Mouse (Mus musculus) spleen, adult 2 months (tissue): Measurements from ENCODE around the gene Maml3. TPM values are rescaled to one million over a fixed set of nuclear protein-coding genes. Genes with fewer than 3 reads are reported as not detected.

Experiments
- DNase-seq, 2 experiments: peaks; one replicate each; pipeline versions ENCODE4 v3.0.0 to v3.0.0-alpha.2; 2012 to 2021; ENCODE audit warnings: low spot score in 2 of 2, low read depth in 1 of 2
- H3K27ac ChIP-seq: fragments of 200-500 bp; 2 replicates; pipeline ENCODE4 v1.5.1; 2012; ENCODE audit warnings: low read length, inconsistent platforms; ENCODE audit not compliant: insufficient read depth
- H3K27me3 ChIP-seq: fragments of 200-500 bp; 2 replicates; pipeline ENCODE4 v1.6.1; 2012; ENCODE audit warnings: mild to moderate bottlenecking, moderate library complexity, low read length, inconsistent platforms; ENCODE audit not compliant: control insufficient read depth, insufficient read depth
- H3K36me3 ChIP-seq: fragments of 200-500 bp; 2 replicates; pipeline ENCODE4 v1.6.1; 2012; ENCODE audit warnings: mild to moderate bottlenecking, low read length, inconsistent platforms; ENCODE audit not compliant: control insufficient read depth, insufficient read depth
- H3K4me1 ChIP-seq: fragments of 200-500 bp; 2 replicates; pipeline ENCODE4 v1.6.1; 2011; ENCODE audit warnings: inconsistent platforms; ENCODE audit not compliant: control insufficient read depth, insufficient read depth, insufficient read length
- H3K4me3 ChIP-seq: fragments of 200-500 bp; 2 replicates; pipeline ENCODE4 v1.5.1; 2011; ENCODE audit warnings: mild to moderate bottlenecking, inconsistent platforms; ENCODE audit not compliant: insufficient read depth, insufficient read length; ENCODE audit errors: extremely low read depth
- CTCF ChIP-seq: fragments of 200-500 bp; IDR thresholded peaks from 2 replicates; pipeline ENCODE4 v1.5.1; 2011; ENCODE audit warnings: mild to moderate bottlenecking, inconsistent platforms; ENCODE audit not compliant: insufficient read depth, insufficient read length, insufficient replicate concordance; ENCODE audit errors: extremely low read depth
- POLR2A ChIP-seq: fragments of 200-500 bp; IDR thresholded peaks from 2 replicates; pipeline ENCODE4 v1.6.1; 2011; ENCODE audit warnings: low read depth, low read length, inconsistent platforms
- WGBS: fragments of 180-500 bp; shearing (Covaris S2); methylation state at CpG from one replicate; pipeline ENCODE4 v1.1.7; 2018; 5-methylcytosine and 5-hydroxymethylcytosine counted together
- polyA plus RNA-seq: library from polyadenylated mRNA; depleted of rRNA; stranded (reverse); fragments of >200 nt; gene quantifications from 2 replicates; pipeline ENCODE4 v1.2.3, GENCODE M21; 2012

The Maml3 gene
- polyA plus RNA-seq, 1 experiment: 2.7 TPM

- 1% methylated on average over 27 of the region's 27 CpGs for WGBS
- peak; percentile 15 to 43 for DNase-seq
- H3K27me3 ChIP-seq: no peaks in the 10 kb centered on the region
- TF ChIP-seq POLR2A: no peak
- peak; percentile 86 for TF ChIP-seq CTCF
- no peak overlapping the region for H3K27ac ChIP-seq
- H3K36me3 ChIP-seq: no peaks in the 10 kb centered on the region
- H3K4me3 ChIP-seq: peak overlapping the region; percentile 25; the same call in 1 of the 2 replicates
- H3K4me1 ChIP-seq: no peaks in the 10 kb centered on the region; the same call in 1 of the 2 replicates
Measured at GRCm38 (mm10) chr3:51701281-51701751, 403.6 kb downstream of the Maml3 start.

DNA sequence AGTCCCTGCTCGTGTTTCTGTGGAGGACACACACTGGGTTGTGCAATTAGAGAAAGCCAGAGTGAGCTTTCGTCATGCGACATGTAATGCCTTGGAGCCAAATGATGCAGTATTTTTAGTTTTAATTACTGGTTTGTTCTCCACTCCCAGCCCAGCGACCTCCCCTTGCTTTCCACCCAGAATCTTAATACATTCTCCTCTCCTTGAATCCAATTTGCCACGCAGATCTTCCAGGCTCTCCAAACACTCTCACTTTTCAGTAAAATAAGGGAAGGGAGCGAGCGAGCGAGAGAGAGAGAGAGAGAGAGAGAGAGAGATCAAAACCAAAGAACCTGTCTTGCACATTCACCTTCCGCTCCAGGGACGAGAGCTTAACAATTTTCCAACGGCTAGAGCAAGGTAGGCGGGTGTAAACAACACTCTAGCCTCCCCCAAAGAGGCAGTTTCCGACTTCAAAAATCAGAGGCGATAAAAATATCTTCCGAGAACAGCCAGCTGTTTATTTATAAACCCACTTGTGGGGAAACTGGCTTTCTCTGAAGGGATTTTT, 404.1 kb downstream of the Maml3 start:
- H3K4me3 ChIP-seq: no peak overlapping the region
- 11% methylated on average over 15 of the region's 15 CpGs for WGBS
- no peak overlapping the region for H3K27ac ChIP-seq
- H3K36me3 ChIP-seq: no peaks in the 10 kb centered on the region
- no peak for TF ChIP-seq POLR2A
- no peak for TF ChIP-seq CTCF
- no peak for DNase-seq
- no peaks in the 10 kb centered on the region for H3K27me3 ChIP-seq
- H3K4me1 ChIP-seq: no peaks in the 10 kb centered on the region; the same call in 1 of the 2 replicates

DNA sequence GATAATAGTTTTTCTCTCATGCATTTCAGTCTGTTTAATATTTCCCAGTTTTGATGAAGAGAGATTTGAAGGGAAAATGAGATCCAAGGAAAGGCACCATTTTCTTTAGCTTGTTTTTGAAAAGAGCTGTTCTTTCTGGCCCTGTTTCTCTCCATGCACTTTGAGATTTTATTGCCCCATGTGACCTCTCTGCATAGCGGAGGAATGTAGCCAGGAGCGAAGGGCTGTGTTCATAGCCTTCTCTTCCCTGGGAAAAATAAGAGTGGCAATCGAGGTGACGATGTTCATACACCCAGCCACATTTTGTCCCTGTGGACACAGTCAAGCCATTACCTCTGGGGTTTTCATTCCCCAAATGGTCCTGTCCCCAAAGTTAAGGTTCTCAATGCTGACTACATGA, 404.8 kb downstream of the Maml3 start:
- no peaks in the 10 kb centered on the region for H3K27me3 ChIP-seq
- TF ChIP-seq CTCF (no peak), POLR2A (no peak)
- H3K4me3 ChIP-seq: no peak overlapping the region
- 91% methylated on average over 4 of the region's 4 CpGs for WGBS
- no peak overlapping the region for H3K27ac ChIP-seq
- H3K36me3 ChIP-seq: no peaks in the 10 kb centered on the region
- no peaks in the 10 kb centered on the region; the same call in 1 of the 2 replicates for H3K4me1 ChIP-seq
- DNase-seq: no peak

GRCm38 (mm10) chr3:51697931-51698330, 406.9 kb downstream of the Maml3 start:
- Histone ChIP-seq H3K4me3 (no peak overlapping the region), H3K36me3 (no peaks in the 10 kb centered on the region), H3K27me3 (no peaks in the 10 kb centered on the region), H3K27ac (no peak overlapping the region), H3K4me1 (no peaks in the 10 kb centered on the region; the same call in 1 of the 2 replicates)
- TF ChIP-seq CTCF (no peak), POLR2A (no peak)
- no peak for DNase-seq
- 92% methylated on average over 3 of the region's 3 CpGs for WGBS

DNA sequence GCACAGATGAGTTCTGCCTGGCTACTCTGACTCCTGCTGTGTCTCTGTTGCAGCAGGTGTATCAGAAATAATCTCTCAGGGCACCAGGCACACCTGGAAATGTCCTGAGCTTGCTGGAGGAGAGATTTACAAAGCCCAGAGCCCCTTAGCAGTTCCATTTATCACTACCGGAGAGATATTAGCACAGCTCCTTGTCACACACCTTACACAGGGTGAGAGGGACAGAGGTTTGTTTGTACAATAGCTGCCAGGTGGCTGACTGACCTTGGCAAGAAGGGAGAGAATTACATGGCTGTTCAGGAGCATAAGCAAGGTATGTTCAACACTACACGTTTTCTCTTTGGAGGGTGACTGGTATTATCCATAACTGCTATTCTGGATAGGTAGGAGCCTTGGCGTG, 409.2 kb downstream of the Maml3 start:
- H3K4me3 ChIP-seq: no peak overlapping the region
- H3K27me3 ChIP-seq: no peaks in the 10 kb centered on the region
- H3K4me1 ChIP-seq: no peaks in the 10 kb centered on the region
- no peak for TF ChIP-seq CTCF
- TF ChIP-seq POLR2A: no peak
- no peak for DNase-seq
- 90% methylated on average over 3 of the region's 3 CpGs for WGBS
- H3K36me3 ChIP-seq: no peaks in the 10 kb centered on the region
- H3K27ac ChIP-seq: no peak overlapping the region

GRCm38 (mm10) chr3:51694576-51694975, 410.3 kb downstream of the Maml3 start:
- H3K27me3 ChIP-seq: no peaks in the 10 kb centered on the region
- no peak for DNase-seq
- WGBS: 94% methylated on average over 14 of the region's 14 CpGs
- H3K36me3 ChIP-seq: peaks cover 4% of the 10 kb centered on the region
- no peak overlapping the region for H3K27ac ChIP-seq
- H3K4me1 ChIP-seq: no peaks in the 10 kb centered on the region
- TF ChIP-seq POLR2A: no peak
- TF ChIP-seq CTCF: no peak
- no peak overlapping the region for H3K4me3 ChIP-seq

GRCm38 (mm10) chr3:51693196-51693595, 411.7 kb downstream of the Maml3 start:
- DNase-seq: no peak
- H3K4me3 ChIP-seq: no peak overlapping the region
- WGBS: 93% methylated on average over 10 of the region's 10 CpGs
- H3K27ac ChIP-seq: no peak overlapping the region
- no peaks in the 10 kb centered on the region for H3K27me3 ChIP-seq
- TF ChIP-seq POLR2A: no peak
- no peak for TF ChIP-seq CTCF
- peaks cover 8% of the 10 kb centered on the region for H3K36me3 ChIP-seq
- no peaks in the 10 kb centered on the region for H3K4me1 ChIP-seq
